Mouse (Mus musculus): ENCODE data around the gene Vhl.

- TF ChIP-seq EP300 (IDR thresholded peaks at IDR 0.05; ENCODE audit: low read depth) (peak; percentile 64; the same call in 1 of the 2 replicates), CTCF (IDR thresholded peaks at IDR 0.05; ENCODE audit: low read depth) (no peak)
Observed at GRCm38 (mm10) chr6:113667611-113668122, 43.9 kb downstream of the Vhl start.
